Mouse (Mus musculus) forebrain, embryonic 10.5 days (tissue): Measurements from ENCODE around the gene Mgll. TPM values are rescaled to one million over a fixed set of nuclear protein-coding genes. Genes with fewer than 3 reads are reported as not detected.

Experiments used
- DNase-seq: peaks from one replicate; pipeline ENCODE4 v3.0.0-alpha.2; 2017; ENCODE audit warnings: low spot score; ENCODE audit errors: extremely low spot score
- H3K27ac ChIP-seq: fragments of 300-500 bp; sonication (generic); 2 replicates; pipeline ENCODE4 v1.5.1; 2016; ENCODE audit warnings: mild to moderate bottlenecking
- H3K27me3 ChIP-seq: fragments of 300-500 bp; sonication (generic); 2 replicates; pipeline ENCODE4 v1.6.1; 2016; ENCODE audit warnings: mild to moderate bottlenecking; ENCODE audit not compliant: poor library complexity, severe bottlenecking
- H3K36me3 ChIP-seq: fragments of 300-500 bp; sonication (generic); replicated peaks from 2 replicates; pipeline ENCODE4 v1.6.1; 2016; ENCODE audit warnings: mild to moderate bottlenecking, moderate library complexity
- H3K4me1 ChIP-seq: fragments of 300-500 bp; sonication (generic); 2 replicates; pipeline ENCODE4 v1.6.1; 2016
- H3K4me3 ChIP-seq: fragments of 300-500 bp; sonication (generic); 2 replicates; pipeline ENCODE4 v1.5.1; 2016; ENCODE audit warnings: mild to moderate bottlenecking, moderate library complexity
- H3K9me3 ChIP-seq: fragments of 300-500 bp; sonication (generic); 2 replicates; pipeline ENCODE4 v1.6.1; 2016; ENCODE audit warnings: mild to moderate bottlenecking, moderate library complexity
- WGBS: fragments of 180-500 bp; shearing (Covaris S2); methylation state at CpG from one replicate; pipeline ENCODE4 v1.1.7; 2016; 5-methylcytosine and 5-hydroxymethylcytosine counted together
- polyA plus RNA-seq: library from polyadenylated mRNA; unstranded; fragments of >200 nt; fragmentation: Nextera tagmentation; extraction: Ambion mirVana; gene quantifications from 2 replicates; pipeline ENCODE4 v1.2.1, GENCODE M21; 2016

The Mgll gene
- 5.8 and 7.4 TPM in 2 replicates for polyA plus RNA-seq

GRCm38 (mm10) chr6:88724313-88725195 is at the start of gene Mgll:
TSS of gene Mgll (plus strand) at chr6:88724412.
- peaks cover 47% of the 10 kb centered on the region for H3K4me1 ChIP-seq
- WGBS, result under 1% methylated on average over 93 of the region's 105 CpGs
- peak; percentile 56 for DNase-seq
- H3K27me3 ChIP-seq, result peaks cover 68% of the 10 kb centered on the region
- H3K27ac ChIP-seq, result peak within 1 kb of the TSS; percentile 82
- peak within 1 kb of the TSS; percentile 82 for H3K4me3 ChIP-seq
- no peaks in the 10 kb centered on the region for H3K36me3 ChIP-seq
- H3K9me3 ChIP-seq, result no peaks in the 10 kb centered on the region

- Histone ChIP-seq H3K4me1 (no peaks in the 10 kb centered on the region), H3K27me3 (no peaks in the 10 kb centered on the region), H3K9me3 (no peaks in the 10 kb centered on the region), H3K4me3 (no peak overlapping the region), H3K27ac (no peak overlapping the region), H3K36me3 (no peaks in the 10 kb centered on the region)
- WGBS, result 91% methylated on average over 2 of the region's 2 CpGs
- no peak for DNase-seq
Measured at GRCm38 (mm10) chr6:88675815-88676214, 48.4 kb upstream of the Mgll start.

- Histone ChIP-seq H3K4me1 (no peaks in the 10 kb centered on the region), H3K27ac (no peak overlapping the region), H3K36me3 (no peaks in the 10 kb centered on the region), H3K27me3 (no peaks in the 10 kb centered on the region), H3K4me3 (no peak overlapping the region), H3K9me3 (no peaks in the 10 kb centered on the region)
- WGBS, result 90% methylated on average over 6 of the region's 6 CpGs
- DNase-seq, result no peak
Measured at GRCm38 (mm10) chr6:88676753-88677736, 47.2 kb upstream of the Mgll start.

GRCm38 (mm10) chr6:88677738-88678137 is 46.5 kb upstream of the Mgll start:
- 77% methylated on average over 2 of the region's 2 CpGs for WGBS
- no peaks in the 10 kb centered on the region for H3K27me3 ChIP-seq
- H3K4me1 ChIP-seq, result no peaks in the 10 kb centered on the region
- no peaks in the 10 kb centered on the region for H3K36me3 ChIP-seq
- no peak for DNase-seq
- no peak overlapping the region for H3K27ac ChIP-seq
- no peaks in the 10 kb centered on the region for H3K9me3 ChIP-seq
- H3K4me3 ChIP-seq, result no peak overlapping the region

GRCm38 (mm10) chr6:88681026-88681425 is 43.2 kb upstream of the Mgll start:
- Histone ChIP-seq H3K4me3 (no peak overlapping the region), H3K4me1 (peaks cover 8% of the 10 kb centered on the region)
- 84% methylated on average over 3 of the region's 3 CpGs for WGBS

GRCm38 (mm10) chr6:88683380-88684053 is 40.7 kb upstream of the Mgll start:
- Histone ChIP-seq H3K36me3 (no peaks in the 10 kb centered on the region), H3K4me1 (peaks cover 8% of the 10 kb centered on the region), H3K27ac (no peak overlapping the region), H3K27me3 (no peaks in the 10 kb centered on the region), H3K4me3 (no peak overlapping the region), H3K9me3 (no peaks in the 10 kb centered on the region)
- DNase-seq, result no peak
- WGBS, result 81% methylated on average over 7 of the region's 7 CpGs

More at GRCm38 (mm10) chr6:88681026-88681425, 43.2 kb upstream of the Mgll start:
- no peaks in the 10 kb centered on the region for H3K27me3 ChIP-seq
- H3K9me3 ChIP-seq, result no peaks in the 10 kb centered on the region
- H3K36me3 ChIP-seq, result no peaks in the 10 kb centered on the region
- no peak for DNase-seq
- no peak overlapping the region for H3K27ac ChIP-seq

- Histone ChIP-seq H3K27me3 (no peaks in the 10 kb centered on the region), H3K4me1 (peaks cover 8% of the 10 kb centered on the region), H3K36me3 (no peaks in the 10 kb centered on the region), H3K27ac (no peak overlapping the region), H3K9me3 (no peaks in the 10 kb centered on the region), H3K4me3 (no peak overlapping the region)
- WGBS, result 92% methylated on average over 11 of the region's 11 CpGs
- DNase-seq, result no peak
Measured at GRCm38 (mm10) chr6:88688171-88688570, 36.0 kb upstream of the Mgll start.

GRCm38 (mm10) chr6:88688712-88689111 is 35.5 kb upstream of the Mgll start:
- H3K4me1 ChIP-seq, result peaks cover 3% of the 10 kb centered on the region; the same call in 1 of the 2 replicates
- no peaks in the 10 kb centered on the region for H3K27me3 ChIP-seq
- no peaks in the 10 kb centered on the region for H3K9me3 ChIP-seq
- H3K4me3 ChIP-seq, result no peak overlapping the region
- H3K36me3 ChIP-seq, result no peaks in the 10 kb centered on the region
- WGBS, result 86% methylated on average over 3 of the region's 3 CpGs
- no peak for DNase-seq
- no peak overlapping the region for H3K27ac ChIP-seq

GRCm38 (mm10) chr6:88690211-88690610 is 34.0 kb upstream of the Mgll start:
- Histone ChIP-seq H3K4me3 (no peak overlapping the region), H3K4me1 (no peaks in the 10 kb centered on the region), H3K36me3 (no peaks in the 10 kb centered on the region), H3K27ac (no peak overlapping the region), H3K27me3 (no peaks in the 10 kb centered on the region), H3K9me3 (no peaks in the 10 kb centered on the region)
- no peak for DNase-seq
- 85% methylated on average over 3 of the region's 3 CpGs for WGBS

- Histone ChIP-seq H3K9me3 (no peaks in the 10 kb centered on the region), H3K4me3 (no peak overlapping the region), H3K27me3 (no peaks in the 10 kb centered on the region), H3K4me1 (no peaks in the 10 kb centered on the region), H3K36me3 (no peaks in the 10 kb centered on the region), H3K27ac (no peak overlapping the region)
- WGBS, result 85% methylated on average over 2 of the region's 2 CpGs
- no peak for DNase-seq
Measured at GRCm38 (mm10) chr6:88691361-88691760, 32.9 kb upstream of the Mgll start.

GRCm38 (mm10) chr6:88702887-88703286 is 21.3 kb upstream of the Mgll start:
- WGBS, result 86% methylated on average over 1 of the region's 1 CpGs
- H3K9me3 ChIP-seq, result no peaks in the 10 kb centered on the region
- H3K4me1 ChIP-seq, result no peaks in the 10 kb centered on the region
- no peak for DNase-seq
- no peak overlapping the region for H3K4me3 ChIP-seq
- H3K27me3 ChIP-seq, result no peaks in the 10 kb centered on the region
- H3K27ac ChIP-seq, result no peak overlapping the region
- no peaks in the 10 kb centered on the region for H3K36me3 ChIP-seq

- H3K9me3 ChIP-seq, result no peaks in the 10 kb centered on the region
- H3K4me3 ChIP-seq, result no peak overlapping the region
- H3K27ac ChIP-seq, result no peak overlapping the region
- no peaks in the 10 kb centered on the region for H3K27me3 ChIP-seq
- no peak for DNase-seq
- peaks cover 4% of the 10 kb centered on the region; the same call in 1 of the 2 replicates for H3K4me1 ChIP-seq
- 90% methylated on average over 5 of the region's 5 CpGs for WGBS
- no peaks in the 10 kb centered on the region for H3K36me3 ChIP-seq
Measured at GRCm38 (mm10) chr6:88703731-88704130, 20.5 kb upstream of the Mgll start.
